Mouse (Mus musculus): ENCODE data around the gene Mcm2. TPM values are rescaled to one million over a fixed set of nuclear protein-coding genes. Genes with fewer than 3 reads are reported as not detected.
A peak's percentile ranks its signal among the peaks of the same experiment; 100 is the strongest.

Mcm2 gene
- polyA plus RNA-seq, 1 experiment from 2014 or later: 70.0 TPM

DNA sequence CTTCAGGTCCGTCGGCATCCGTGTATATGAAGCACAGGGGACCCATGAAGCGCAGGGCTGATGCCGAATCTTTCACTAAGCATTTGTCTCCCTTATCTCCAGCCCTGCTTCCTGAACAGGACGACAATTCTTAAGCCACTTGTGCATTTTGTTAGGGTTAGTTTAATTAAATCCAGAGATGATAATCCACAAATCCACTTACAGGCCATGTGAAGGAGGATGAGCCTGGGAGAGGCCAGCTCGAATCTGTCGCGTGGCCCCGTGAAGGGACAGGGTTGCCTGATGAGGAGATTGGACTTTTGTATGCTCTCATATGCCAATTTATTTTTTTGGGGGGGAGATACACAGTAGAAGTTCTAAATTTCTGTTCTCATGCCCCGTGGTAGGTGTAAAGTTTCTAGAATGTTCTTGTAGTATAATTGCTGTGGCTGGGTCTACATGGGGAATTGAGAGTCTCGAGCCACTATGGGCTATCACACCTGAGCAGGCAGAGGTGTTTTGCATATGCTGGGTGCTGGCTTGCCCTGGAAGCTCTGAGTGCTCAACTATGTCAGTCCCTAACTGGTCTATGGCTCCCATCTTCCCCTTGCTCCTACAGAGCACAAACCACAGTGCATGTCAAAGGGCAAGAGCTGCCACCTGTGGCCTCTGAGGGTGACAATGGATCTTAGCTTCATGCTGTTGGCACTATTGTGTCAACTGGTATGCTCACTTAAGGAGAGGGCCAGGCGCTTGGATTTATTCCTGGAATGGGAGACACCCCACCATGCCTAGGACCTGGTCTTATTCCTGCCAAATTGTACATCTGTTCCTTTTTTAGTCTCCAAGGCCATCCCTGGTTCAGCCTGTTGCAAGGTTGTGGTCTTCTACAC is 38.0 kb upstream of the Mcm2 start:
- Histone ChIP-seq H3K4me2 (replicated peaks) (no peak overlapping the region), H3K27ac (replicated peaks) (no peak overlapping the region), H3K36me3 (no peaks in the 10 kb centered on the region), H3K4me3 (no peak overlapping the region), H3K9me3 (no peaks in the 10 kb centered on the region), H3K9ac (replicated peaks) (no peak overlapping the region), H3K4me1 (peaks cover 59% of the 10 kb centered on the region), H3K27me3 (no peaks in the 10 kb centered on the region; the same call in 1 of the 2 replicates)
- no peak for ATAC-seq (replicated peaks)
- 65% methylated on average over 13 of the region's 13 CpGs for WGBS

DNA sequence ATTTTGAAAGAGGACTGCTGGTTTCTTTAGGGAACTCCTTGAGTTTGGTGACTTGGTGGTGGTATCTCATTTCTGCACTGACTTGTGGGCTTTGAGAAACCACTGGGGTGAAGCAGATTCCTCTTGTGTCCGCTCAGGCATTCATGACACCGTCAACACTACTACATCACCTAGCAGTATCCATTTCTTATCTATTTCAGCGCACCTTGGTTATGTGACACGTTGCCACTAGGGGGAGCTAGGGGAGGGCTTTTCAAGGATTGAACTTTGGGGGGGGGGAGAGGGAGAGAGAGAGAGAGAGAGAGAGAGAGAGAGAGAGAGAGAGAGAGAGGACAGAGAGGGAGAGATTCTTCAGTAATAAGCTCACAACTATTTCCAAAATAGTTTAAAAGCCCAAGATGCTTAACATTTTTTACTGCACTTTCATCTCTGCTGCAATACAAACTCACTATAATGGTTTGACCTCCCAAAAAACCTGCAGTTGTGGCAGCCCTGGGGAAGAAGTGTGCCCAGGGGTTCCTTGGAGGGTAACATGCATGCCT is 37.2 kb upstream of the Mcm2 start:
- Histone ChIP-seq H3K4me3 (no peak overlapping the region), H3K36me3 (no peaks in the 10 kb centered on the region), H3K9ac (replicated peaks) (no peak overlapping the region), H3K27ac (replicated peaks) (no peak overlapping the region), H3K9me3 (no peaks in the 10 kb centered on the region), H3K27me3 (no peaks in the 10 kb centered on the region; the same call in 1 of the 2 replicates), H3K4me1 (peaks cover 52% of the 10 kb centered on the region), H3K4me2 (replicated peaks) (no peak overlapping the region)
- 10% methylated on average over 4 of the region's 4 CpGs for WGBS
- no peak for ATAC-seq (replicated peaks)

DNA sequence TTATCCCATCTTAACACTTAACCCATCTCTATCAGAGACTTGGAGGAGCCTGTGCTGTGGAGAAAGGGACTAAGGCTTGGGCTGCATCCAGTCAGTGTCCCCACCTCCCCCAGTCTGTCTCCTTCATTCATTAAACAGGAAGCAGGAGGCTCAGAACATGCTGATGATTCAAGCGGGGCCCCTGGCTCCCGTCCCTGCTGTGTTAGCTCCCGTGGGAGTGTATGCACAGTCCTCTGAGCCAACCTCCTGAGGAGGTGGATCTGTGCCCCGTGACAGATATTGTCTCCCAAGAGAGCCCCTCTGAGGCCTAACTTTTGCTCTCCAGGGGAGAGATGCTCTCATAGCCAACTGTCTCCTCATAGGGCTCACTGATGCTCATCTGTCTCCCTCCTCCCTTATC is 36.2 kb upstream of the Mcm2 start:
- Histone ChIP-seq H3K4me1 (peaks cover 45% of the 10 kb centered on the region), H3K9ac (replicated peaks) (no peak overlapping the region)

DNA sequence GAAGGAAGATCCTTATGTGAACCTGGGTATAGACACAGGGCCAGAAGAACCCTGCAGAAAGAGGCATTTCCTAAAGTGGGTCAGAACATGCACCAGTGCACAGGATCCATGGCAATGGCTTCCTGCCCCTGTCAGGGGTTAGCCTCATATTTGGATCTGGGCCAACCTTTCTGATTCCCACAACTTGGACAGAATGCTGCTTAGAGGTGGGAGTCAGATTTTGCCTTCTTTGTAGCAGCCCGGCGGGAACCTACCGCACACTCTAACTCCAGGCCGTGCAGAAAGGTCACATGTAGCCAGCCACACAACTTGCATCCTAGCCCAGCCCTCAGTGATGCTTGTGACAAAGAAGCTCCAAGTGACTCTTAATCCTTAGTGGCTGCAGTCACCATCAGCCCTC is 35.6 kb upstream of the Mcm2 start:
- WGBS: 52% methylated on average over 4 of the region's 4 CpGs
- H3K4me2 ChIP-seq (replicated peaks): no peak overlapping the region
- H3K36me3 ChIP-seq: no peaks in the 10 kb centered on the region
- no peak overlapping the region for H3K9ac ChIP-seq (replicated peaks)
- no peak overlapping the region for H3K4me3 ChIP-seq
- peaks cover 43% of the 10 kb centered on the region for H3K4me1 ChIP-seq
- no peak overlapping the region for H3K27ac ChIP-seq (replicated peaks)
- no peaks in the 10 kb centered on the region for H3K9me3 ChIP-seq
- ATAC-seq (replicated peaks): no peak
- no peaks in the 10 kb centered on the region; the same call in 1 of the 2 replicates for H3K27me3 ChIP-seq

More for the DNA sequence above, 36.2 kb upstream of the Mcm2 start:
- 14% methylated on average over 4 of the region's 4 CpGs for WGBS
- H3K36me3 ChIP-seq: no peaks in the 10 kb centered on the region
- no peak overlapping the region for H3K4me2 ChIP-seq (replicated peaks)
- no peak for ATAC-seq (replicated peaks)
- H3K4me3 ChIP-seq: no peak overlapping the region
- no peak overlapping the region for H3K27ac ChIP-seq (replicated peaks)
- no peaks in the 10 kb centered on the region; the same call in 1 of the 2 replicates for H3K27me3 ChIP-seq
- no peaks in the 10 kb centered on the region for H3K9me3 ChIP-seq

DNA sequence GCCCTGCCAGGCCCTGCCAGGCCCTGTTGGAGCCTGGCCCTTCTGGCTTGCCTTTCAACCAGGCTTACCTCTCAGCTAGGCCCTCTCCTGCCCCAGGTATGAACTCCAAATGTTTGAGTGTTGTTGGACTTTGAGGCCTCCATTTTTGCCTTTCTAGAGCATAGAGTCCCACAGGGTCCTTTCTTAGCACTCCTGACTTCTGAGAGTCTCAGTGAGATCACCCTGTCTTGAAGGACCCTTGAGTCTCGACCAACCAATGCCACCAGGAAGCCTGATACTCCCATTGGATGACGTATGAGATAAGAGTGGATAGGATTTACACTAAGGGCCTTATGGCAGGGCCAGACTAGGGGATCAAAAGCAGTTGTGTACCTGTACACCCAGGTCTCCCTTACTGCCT is 32.9 kb upstream of the Mcm2 start:
- Histone ChIP-seq H3K27me3 (peaks cover 4% of the 10 kb centered on the region; the same call in 1 of the 2 replicates), H3K4me1 (peaks cover 17% of the 10 kb centered on the region), H3K36me3 (no peaks in the 10 kb centered on the region), H3K4me2 (replicated peaks) (no peak overlapping the region), H3K9ac (replicated peaks) (no peak overlapping the region), H3K4me3 (no peak overlapping the region), H3K9me3 (no peaks in the 10 kb centered on the region), H3K27ac (replicated peaks) (no peak overlapping the region)
- 84% methylated on average over 2 of the region's 2 CpGs for WGBS
- ATAC-seq (replicated peaks): no peak

DNA sequence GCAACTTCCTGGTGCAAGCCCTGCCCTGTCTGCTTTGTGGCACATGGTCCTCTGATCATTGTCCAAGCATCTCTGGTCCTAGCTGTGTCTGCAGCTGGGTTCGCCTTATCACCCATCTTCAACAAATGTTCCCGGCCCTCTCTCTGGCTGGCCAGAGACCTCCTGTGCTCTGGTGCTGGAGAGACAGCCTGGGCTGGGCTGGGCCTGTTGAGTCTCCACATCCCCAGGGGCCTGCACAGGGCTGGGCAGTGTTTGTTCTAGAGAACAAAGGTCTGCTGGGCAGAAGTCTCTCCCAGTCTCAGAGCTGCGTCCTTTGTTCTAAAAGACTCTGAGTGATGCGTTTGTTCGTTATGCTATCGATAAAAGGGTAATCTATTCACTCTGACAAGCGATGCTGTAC is 31.5 kb upstream of the Mcm2 start:
- H3K27ac ChIP-seq (replicated peaks): no peak overlapping the region

DNA sequence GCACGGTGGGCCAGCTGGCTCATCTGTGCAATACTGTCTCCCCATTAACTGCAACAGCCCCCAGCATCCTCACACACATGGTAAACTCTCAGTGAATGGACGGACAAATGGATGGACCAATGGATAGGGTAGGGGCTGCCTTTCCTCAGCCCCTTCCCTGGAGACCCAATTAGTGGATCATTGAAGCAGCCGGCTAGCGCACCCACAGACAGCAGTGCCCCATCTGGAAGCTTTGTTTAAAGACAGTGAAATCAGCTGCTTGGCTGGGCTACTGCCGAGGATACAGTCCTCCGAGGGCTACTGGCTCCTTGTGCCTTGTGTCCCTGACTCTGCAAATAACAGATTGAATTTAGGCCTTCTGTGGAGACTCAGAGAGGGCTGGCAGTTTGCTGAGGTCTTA is 30.9 kb upstream of the Mcm2 start:
- ATAC-seq (replicated peaks): no peak
- no peaks in the 10 kb centered on the region for H3K9me3 ChIP-seq

More for the DNA sequence above, 31.5 kb upstream of the Mcm2 start:
- peaks cover 4% of the 10 kb centered on the region; the same call in 1 of the 2 replicates for H3K27me3 ChIP-seq
- H3K9me3 ChIP-seq: no peaks in the 10 kb centered on the region
- peaks cover 26% of the 10 kb centered on the region for H3K4me1 ChIP-seq
- H3K4me2 ChIP-seq (replicated peaks): no peak overlapping the region
- H3K4me3 ChIP-seq: no peak overlapping the region
- H3K36me3 ChIP-seq: no peaks in the 10 kb centered on the region
- no peak for ATAC-seq (replicated peaks)
- WGBS: 36% methylated on average over 7 of the region's 7 CpGs
- no peak overlapping the region for H3K9ac ChIP-seq (replicated peaks)

DNA sequence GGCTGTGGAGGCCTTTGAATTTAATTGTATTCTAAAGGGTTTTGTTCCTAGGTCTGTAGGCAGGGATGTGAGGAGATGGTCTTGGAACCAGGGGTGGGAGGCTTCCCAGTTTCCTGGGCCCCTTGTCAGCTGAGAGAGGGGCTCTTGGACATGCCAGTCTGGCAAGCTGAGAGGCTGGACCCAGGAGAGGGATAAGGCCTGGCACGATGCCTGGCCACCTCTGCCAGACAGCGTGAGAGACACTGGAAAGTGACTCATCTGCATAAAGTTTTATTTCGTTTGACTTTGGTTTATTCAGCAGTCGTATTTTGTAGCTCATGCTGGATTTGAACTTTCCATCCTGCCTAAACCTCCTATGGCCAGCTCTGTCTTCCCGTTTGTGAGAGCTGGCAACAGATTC is 30.0 kb upstream of the Mcm2 start:
- H3K4me1 ChIP-seq: peaks cover 30% of the 10 kb centered on the region
- no peak overlapping the region for H3K27ac ChIP-seq (replicated peaks)
- H3K9ac ChIP-seq (replicated peaks): no peak overlapping the region
- 53% methylated on average over 5 of the region's 5 CpGs for WGBS
- no peaks in the 10 kb centered on the region for H3K36me3 ChIP-seq
- H3K4me2 ChIP-seq (replicated peaks): no peak overlapping the region
- 0 out of 2 replicates have a peak, but pooled peaks cover 4% of the 10 kb centered on the region for H3K27me3 ChIP-seq
- ATAC-seq (replicated peaks): no peak
- no peak overlapping the region for H3K4me3 ChIP-seq
- H3K9me3 ChIP-seq: no peaks in the 10 kb centered on the region

More for the DNA sequence above, 30.9 kb upstream of the Mcm2 start:
- Histone ChIP-seq H3K4me1 (peaks cover 26% of the 10 kb centered on the region), H3K4me3 (no peak overlapping the region), H3K27ac (replicated peaks) (no peak overlapping the region; the same call in 1 of the 2 replicates), H3K4me2 (replicated peaks) (no peak overlapping the region), H3K27me3 (peaks cover 4% of the 10 kb centered on the region; the same call in 1 of the 2 replicates), H3K36me3 (no peaks in the 10 kb centered on the region), H3K9ac (replicated peaks) (no peak overlapping the region)
- WGBS: 26% methylated on average over 6 of the region's 6 CpGs

DNA sequence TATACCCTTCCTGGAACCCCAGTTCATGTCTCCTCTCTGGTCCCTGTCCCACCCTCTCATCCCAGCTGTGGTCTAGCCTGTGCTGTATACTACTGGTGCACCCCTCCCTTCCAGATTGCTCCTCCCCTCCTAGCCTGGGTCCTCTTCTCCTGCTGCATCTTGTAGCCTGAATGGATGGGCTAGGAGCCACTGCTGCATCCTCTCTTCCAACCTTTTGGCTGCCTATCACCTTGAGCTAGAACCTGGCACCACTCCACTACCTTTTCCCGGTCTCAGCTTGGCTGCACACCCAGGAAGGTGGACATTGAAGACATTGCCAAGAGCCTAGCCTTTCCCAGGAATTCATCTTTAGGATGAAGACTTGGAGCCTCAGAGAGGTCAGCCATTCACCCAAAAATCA is 29.4 kb upstream of the Mcm2 start:
- no peak overlapping the region for H3K9ac ChIP-seq (replicated peaks)
- no peak overlapping the region for H3K4me2 ChIP-seq (replicated peaks)
- peaks cover 30% of the 10 kb centered on the region for H3K4me1 ChIP-seq
- H3K36me3 ChIP-seq: no peaks in the 10 kb centered on the region
- no peak overlapping the region for H3K4me3 ChIP-seq
- no peak overlapping the region for H3K27ac ChIP-seq (replicated peaks)
- H3K27me3 ChIP-seq: 0 out of 2 replicates have a peak, but pooled peaks cover 4% of the 10 kb centered on the region
- no peak for ATAC-seq (replicated peaks)
- no peaks in the 10 kb centered on the region for H3K9me3 ChIP-seq
- WGBS: 61% methylated on average over 1 of the region's 1 CpGs

DNA sequence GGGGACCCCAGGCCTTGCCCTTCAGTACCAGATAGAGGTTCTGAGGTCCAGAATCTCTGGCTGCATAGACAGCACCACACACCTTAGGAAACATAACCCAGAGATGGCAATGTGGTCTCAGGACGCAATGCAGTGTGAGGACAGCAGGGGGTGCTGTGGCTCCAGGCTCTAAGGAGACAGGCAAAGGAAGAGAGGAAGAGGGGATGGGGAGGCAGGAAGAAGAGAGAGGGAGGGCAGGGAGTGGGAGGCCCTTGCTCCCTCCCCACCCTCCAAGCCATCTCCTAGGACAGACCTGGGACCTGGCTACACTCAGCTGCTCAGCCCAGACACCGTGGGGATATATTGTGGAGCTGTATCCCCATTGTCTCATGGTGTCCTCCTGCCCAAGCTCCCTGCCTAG is 29.0 kb upstream of the Mcm2 start:
- Histone ChIP-seq H3K4me1 (peaks cover 30% of the 10 kb centered on the region), H3K4me3 (no peak overlapping the region), H3K36me3 (no peaks in the 10 kb centered on the region), H3K27ac (replicated peaks) (no peak overlapping the region), H3K9me3 (no peaks in the 10 kb centered on the region), H3K9ac (replicated peaks) (no peak overlapping the region), H3K4me2 (replicated peaks) (no peak overlapping the region), H3K27me3 (0 out of 2 replicates have a peak, but pooled peaks cover 4% of the 10 kb centered on the region)
- ATAC-seq (replicated peaks): peak; percentile 44
- 6% methylated on average over 2 of the region's 2 CpGs for WGBS

DNA sequence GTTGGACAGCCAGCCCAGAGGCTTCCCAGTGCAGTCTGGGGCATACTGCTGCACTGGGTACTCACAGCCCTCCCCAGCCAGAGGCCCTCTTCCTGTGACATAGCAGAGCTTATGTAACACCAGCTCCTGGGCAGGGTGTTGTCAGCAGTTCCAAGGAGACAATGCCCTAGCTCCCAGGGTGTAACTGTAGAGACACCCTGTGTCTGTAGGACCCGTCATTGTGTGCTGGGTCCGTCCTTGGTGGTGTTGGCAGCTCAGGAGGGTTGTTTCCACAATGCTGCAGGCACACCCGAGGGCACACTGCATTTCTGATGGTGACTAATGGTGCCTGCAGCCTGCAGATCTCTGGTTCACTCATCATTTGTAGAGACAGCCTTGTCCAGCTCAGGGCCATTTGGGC is 28.3 kb upstream of the Mcm2 start:
- ATAC-seq (replicated peaks): no peak
- WGBS: 54% methylated on average over 3 of the region's 3 CpGs
- Histone ChIP-seq H3K27ac (replicated peaks) (no peak overlapping the region; the same call in 1 of the 2 replicates), H3K9me3 (no peaks in the 10 kb centered on the region), H3K4me2 (replicated peaks) (no peak overlapping the region), H3K9ac (replicated peaks) (no peak overlapping the region), H3K36me3 (no peaks in the 10 kb centered on the region), H3K27me3 (0 out of 2 replicates have a peak, but pooled peaks cover 4% of the 10 kb centered on the region), H3K4me3 (no peak overlapping the region), H3K4me1 (peaks cover 30% of the 10 kb centered on the region)

DNA sequence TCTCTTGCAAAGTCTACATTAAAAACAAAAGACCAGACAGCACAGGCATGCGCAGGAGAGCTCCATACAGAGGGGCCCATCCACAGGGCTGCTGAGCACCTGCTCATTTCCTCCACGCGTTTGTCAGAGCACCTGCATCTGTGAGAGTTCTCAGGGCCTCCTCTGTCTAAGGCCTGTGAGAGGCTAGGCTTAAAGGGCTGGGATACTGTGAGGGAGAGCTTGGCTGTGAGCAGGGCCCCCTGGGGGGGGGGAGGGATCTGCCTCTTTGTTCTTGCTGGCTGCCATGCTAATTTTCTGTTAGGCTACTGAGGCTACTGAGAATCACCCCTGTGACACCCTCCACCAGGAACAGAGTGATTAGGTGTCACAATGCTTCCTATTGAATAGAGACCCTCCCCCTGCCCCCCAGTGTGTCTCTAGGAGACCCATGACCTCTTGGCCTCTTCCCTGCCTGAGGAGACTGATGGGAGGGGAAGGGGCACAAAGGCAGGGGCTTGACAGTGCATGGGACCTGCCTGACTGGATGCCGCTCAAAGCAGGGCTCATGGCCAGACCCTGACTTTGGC is 27.1 kb upstream of the Mcm2 start:
- Histone ChIP-seq H3K9me3 (no peaks in the 10 kb centered on the region), H3K4me1 (peaks cover 30% of the 10 kb centered on the region), H3K27ac (replicated peaks) (peak overlapping the region; percentile 82), H3K27me3 (0 out of 2 replicates have a peak, but pooled peaks cover 4% of the 10 kb centered on the region), H3K36me3 (no peaks in the 10 kb centered on the region), H3K4me2 (replicated peaks) (no peak overlapping the region), H3K4me3 (no peak overlapping the region), H3K9ac (replicated peaks) (no peak overlapping the region)
- peak; percentile 62 for ATAC-seq (replicated peaks)
- WGBS: 9% methylated on average over 4 of the region's 4 CpGs
